Mouse (Mus musculus) leukemia stem cell, adult 10-12 weeks (primary cell): ENCODE data around the gene A330070K13Rik. TPM values are rescaled to one million over a fixed set of nuclear protein-coding genes. Genes with fewer than 3 reads are reported as not detected.

ENCODE experiments used
- polyA plus RNA-seq: library from polyadenylated mRNA; stranded (reverse); fragments of >175 nt; gene quantifications from 2 replicates; pipeline ENCODE4 v1.2.3, GENCODE M21; 2012; ENCODE audit warnings: low replicate concordance

The A330070K13Rik gene
- not detected in 2 replicates for polyA plus RNA-seq

DNA sequence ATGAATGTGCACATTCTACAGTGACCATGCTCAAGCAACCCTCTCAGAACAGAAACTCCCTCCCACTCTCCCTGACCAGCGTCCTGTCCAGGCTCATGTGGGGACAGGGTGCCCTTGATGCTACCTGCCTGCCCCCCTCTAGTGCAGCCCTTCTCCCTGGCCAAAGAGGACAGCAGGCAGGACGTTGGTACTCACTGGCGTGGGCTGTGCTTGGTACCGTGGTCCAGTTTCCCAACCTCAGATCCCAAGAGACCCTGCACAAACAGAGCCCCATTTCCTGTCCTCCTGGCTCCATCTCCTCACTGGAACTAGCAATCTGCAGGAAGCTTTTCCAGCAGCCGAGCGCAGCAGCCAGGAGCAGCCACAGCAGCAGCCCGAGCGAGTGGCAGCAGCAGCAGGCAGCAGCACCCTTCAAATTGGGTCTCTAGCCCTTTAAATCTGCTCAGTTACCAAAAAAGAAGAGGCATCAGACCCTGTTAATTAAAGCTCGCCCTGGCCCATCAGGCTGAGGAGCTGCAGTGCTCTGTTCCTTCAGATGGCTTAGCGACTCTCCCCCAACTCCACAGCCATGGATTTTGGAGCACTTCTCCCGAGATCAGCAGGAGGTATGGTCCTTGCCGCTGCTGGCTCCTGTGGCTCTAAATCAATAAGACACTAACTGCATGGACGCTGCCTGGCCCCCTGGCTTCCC, at the start of gene A330070K13Rik:
Gene A330070K13Rik (minus strand): TSS at position 410 of the 691 bp plus-strand sequence.

DNA sequence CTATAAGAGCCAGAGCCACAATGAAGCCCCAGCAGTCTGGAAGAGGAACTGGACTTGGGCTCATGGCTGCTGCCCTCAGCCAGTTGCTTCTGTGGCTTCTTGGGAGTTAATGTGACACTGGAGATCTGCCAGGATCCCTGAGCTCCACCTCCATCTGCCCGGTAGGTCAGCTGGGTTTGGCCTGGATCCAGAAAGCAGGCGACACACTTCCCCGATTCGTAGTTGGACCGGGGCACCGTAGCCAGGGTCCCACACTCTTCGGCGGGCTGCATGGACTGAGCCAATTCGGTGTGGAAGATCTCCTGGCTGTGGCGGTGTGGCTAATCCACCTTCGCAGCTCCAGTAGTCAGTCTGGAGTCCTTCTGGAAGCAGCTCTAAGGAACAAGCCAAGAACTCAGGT, 15.2 kb downstream of the A330070K13Rik start, which contains the start of gene Caln1:
Gene Caln1 (plus strand): TSS at position 219 of the 400 bp plus-strand sequence.

Other genes starting within 250 kb of the A330070K13Rik start
- gene Kctd7, start 239.8 kb downstream of the A330070K13Rik start, polyA plus RNA-seq = 5.4 and 27.4 TPM in 2 replicates
- gene Rabgef1, start 212.8 kb downstream of the A330070K13Rik start, polyA plus RNA-seq = 14.6 and 18.2 TPM in 2 replicates
- 26.9 and 71.2 TPM in 2 replicates for gene Tmem248, start 167.6 kb downstream of the A330070K13Rik start, polyA plus RNA-seq
- gene Sbds, start 129.1 kb downstream of the A330070K13Rik start, polyA plus RNA-seq = 3.8 and 30.2 TPM in 2 replicates
- 6.1 and 10.4 TPM in 2 replicates for gene Tyw1, start 129.0 kb downstream of the A330070K13Rik start, polyA plus RNA-seq
- 0.02 TPM in 1 of 2 replicates, not detected in the other for gene Caln1, start 15.2 kb downstream of the A330070K13Rik start, polyA plus RNA-seq